Mouse (Mus musculus) limb, embryonic 12.5 days (tissue): ENCODE results near the gene Jazf1. TPM values are rescaled to one million over a fixed set of nuclear protein-coding genes. Genes with fewer than 3 reads are reported as not detected.

Experiments used
- ATAC-seq: fragments of 200-750 bp; cut with Nextera tagmentation; 2 replicates; pipeline ENCODE4 v1.8.0; 2017; ENCODE audit warnings: low read depth, moderate TSS enrichment; ENCODE audit not compliant: insufficient number of reproducible peaks, insufficient read depth, low FRiP score, low TSS enrichment
- H3K27ac ChIP-seq: fragments of 300-500 bp; sonication (generic); 2 replicates; pipeline ENCODE4 v1.5.1; 2016; ENCODE audit warnings: mild to moderate bottlenecking, moderate library complexity
- H3K27me3 ChIP-seq: fragments of 300-500 bp; sonication (generic); 2 replicates; pipeline ENCODE4 v1.6.1; 2016; ENCODE audit warnings: mild to moderate bottlenecking, moderate library complexity
- H3K36me3 ChIP-seq: fragments of 300-500 bp; sonication (generic); 2 replicates; pipeline ENCODE4 v1.6.1; 2016; ENCODE audit warnings: mild to moderate bottlenecking, moderate library complexity
- H3K4me1 ChIP-seq: fragments of 300-500 bp; sonication (generic); replicated peaks from 2 replicates; pipeline ENCODE4 v1.6.1; 2016
- H3K4me2 ChIP-seq: fragments of 300-500 bp; sonication (generic); 2 replicates; pipeline ENCODE4 v1.6.1; 2016; ENCODE audit warnings: mild to moderate bottlenecking, moderate library complexity
- H3K4me3 ChIP-seq: fragments of 300-500 bp; sonication (generic); replicated peaks from 2 replicates; pipeline ENCODE4 v1.5.1; 2016; ENCODE audit warnings: mild to moderate bottlenecking
- H3K9ac ChIP-seq: fragments of 300-500 bp; sonication (generic); replicated peaks from 2 replicates; pipeline ENCODE4 v1.6.1; 2016; ENCODE audit warnings: mild to moderate bottlenecking, moderate library complexity
- H3K9me3 ChIP-seq: fragments of 300-500 bp; sonication (generic); 2 replicates; pipeline ENCODE4 v1.6.1; 2016; ENCODE audit warnings: mild to moderate bottlenecking, moderate library complexity
- WGBS: fragments of 180-500 bp; shearing (Covaris S2); methylation state at CpG from one replicate; pipeline ENCODE4 v1.1.7; 2016; 5-methylcytosine and 5-hydroxymethylcytosine counted together
- polyA plus RNA-seq: library from polyadenylated mRNA; unstranded; fragments of >200 nt; fragmentation: Nextera tagmentation; extraction: Ambion mirVana; gene quantifications from 2 replicates; pipeline ENCODE4 v1.2.1, GENCODE M21; 2016

Jazf1 gene
- polyA plus RNA-seq, 1 experiment from 2014 or later: 12.8 TPM

GRCm38 (mm10) chr6:52765206-52765605 is 303.2 kb downstream of the Jazf1 start:
- H3K4me2 ChIP-seq: no peak overlapping the region
- no peak overlapping the region for H3K27ac ChIP-seq
- 49% methylated on average over 7 of the region's 7 CpGs for WGBS
- no peak overlapping the region for H3K9ac ChIP-seq
- no peaks in the 10 kb centered on the region for H3K4me1 ChIP-seq
- H3K4me3 ChIP-seq: no peak overlapping the region
- no peak for ATAC-seq
- no peaks in the 10 kb centered on the region for H3K9me3 ChIP-seq
- H3K27me3 ChIP-seq: no peaks in the 10 kb centered on the region
- peaks cover 63% of the 10 kb centered on the region for H3K36me3 ChIP-seq

- 91% methylated on average over 5 of the region's 5 CpGs for WGBS
- Histone ChIP-seq H3K9ac (no peak overlapping the region), H3K9me3 (no peaks in the 10 kb centered on the region), H3K36me3 (peaks cover 59% of the 10 kb centered on the region), H3K27me3 (no peaks in the 10 kb centered on the region), H3K4me3 (no peak overlapping the region), H3K4me2 (no peak overlapping the region), H3K4me1 (no peaks in the 10 kb centered on the region), H3K27ac (no peak overlapping the region)
- no peak for ATAC-seq
Measured at GRCm38 (mm10) chr6:52752832-52753231, 315.6 kb downstream of the Jazf1 start.

GRCm38 (mm10) chr6:52734630-52735029 is 333.8 kb downstream of the Jazf1 start:
- Histone ChIP-seq H3K27ac (no peak overlapping the region), H3K4me2 (no peak overlapping the region), H3K27me3 (no peaks in the 10 kb centered on the region), H3K4me3 (no peak overlapping the region), H3K9ac (no peak overlapping the region), H3K9me3 (no peaks in the 10 kb centered on the region), H3K4me1 (no peaks in the 10 kb centered on the region), H3K36me3 (peaks cover 48% of the 10 kb centered on the region)
- 95% methylated on average over 2 of the region's 2 CpGs for WGBS
- ATAC-seq: no peak

DNA sequence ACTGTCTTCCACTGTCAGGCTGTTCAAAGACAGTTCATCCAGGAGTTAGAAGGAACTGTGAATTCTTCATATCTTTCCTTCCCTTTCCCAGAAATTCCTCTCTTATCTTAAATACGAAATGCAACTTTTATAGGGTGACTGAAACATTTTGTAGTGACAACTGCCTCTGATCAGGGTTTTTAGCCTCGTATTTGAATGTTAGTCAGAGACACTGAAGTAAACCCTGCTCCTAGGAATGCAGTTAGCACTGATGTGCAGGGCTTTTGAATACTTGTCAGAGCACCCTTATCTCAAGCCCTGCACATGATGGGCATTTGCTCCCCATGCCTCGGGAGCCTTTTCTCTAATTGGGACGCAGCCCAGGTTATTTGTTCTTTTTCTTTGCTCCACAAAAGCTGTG is 338.1 kb downstream of the Jazf1 start:
- no peaks in the 10 kb centered on the region; the same call in 1 of the 2 replicates for H3K4me1 ChIP-seq
- H3K36me3 ChIP-seq: peaks cover 38% of the 10 kb centered on the region
- no peak overlapping the region for H3K4me3 ChIP-seq
- no peak overlapping the region for H3K27ac ChIP-seq
- ATAC-seq: no peak
- no peak overlapping the region for H3K4me2 ChIP-seq
- H3K9ac ChIP-seq: no peak overlapping the region
- 52% methylated on average over 4 of the region's 4 CpGs for WGBS
- no peaks in the 10 kb centered on the region for H3K27me3 ChIP-seq
- H3K9me3 ChIP-seq: no peaks in the 10 kb centered on the region

DNA sequence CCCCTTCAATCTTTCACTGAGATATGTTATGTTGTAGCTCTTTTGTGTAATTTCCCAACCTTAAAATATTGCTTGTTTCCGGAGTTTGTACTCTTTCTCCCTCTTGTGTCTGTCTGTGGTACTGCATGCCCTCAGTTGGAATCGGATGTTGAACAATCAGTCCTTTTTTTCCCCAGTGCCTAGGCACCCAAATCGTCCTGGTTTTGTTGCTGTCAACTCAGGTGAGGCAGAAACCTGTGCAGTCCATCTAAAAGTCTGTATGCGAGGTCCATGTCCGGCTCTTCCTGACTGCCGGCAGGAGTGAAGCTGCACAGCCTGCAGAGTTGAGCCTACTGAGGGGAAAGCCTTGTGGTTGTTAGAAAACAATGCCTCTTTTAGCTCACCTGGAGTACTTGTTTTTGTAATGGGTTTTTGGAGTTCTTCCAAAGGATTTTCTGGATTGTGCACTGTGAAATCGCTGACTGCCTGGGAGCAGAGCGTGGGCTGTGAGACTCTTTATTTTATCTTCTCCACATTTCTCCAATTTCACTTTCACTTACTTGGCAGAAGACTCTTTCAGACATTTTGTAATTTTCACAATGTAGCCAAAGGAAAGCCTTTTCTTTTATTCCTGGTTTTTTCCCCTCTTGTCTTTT is 343.5 kb downstream of the Jazf1 start:
- 61% methylated on average over 8 of the region's 8 CpGs for WGBS
- peaks cover 38% of the 10 kb centered on the region for H3K36me3 ChIP-seq
- peaks cover 6% of the 10 kb centered on the region for H3K4me1 ChIP-seq
- H3K9ac ChIP-seq: no peak overlapping the region
- ATAC-seq: no peak
- H3K27ac ChIP-seq: 0 out of 2 replicates have a peak overlapping the region, but pooled peaks have one; percentile 45
- no peaks in the 10 kb centered on the region for H3K9me3 ChIP-seq
- H3K27me3 ChIP-seq: no peaks in the 10 kb centered on the region
- no peak overlapping the region for H3K4me3 ChIP-seq
- no peak overlapping the region for H3K4me2 ChIP-seq

Other genes with a start within 250 kb of the Jazf1 start
- gene Creb5, start 218.6 kb upstream of the Jazf1 start, polyA plus RNA-seq: 60.5 and 84.2 TPM in 2 replicates